Mouse (Mus musculus) bone marrow macrophage, adult 2 months (primary cell): ENCODE results near the gene Ncmap.

Experiments
- CTCF ChIP-seq: IDR thresholded peaks from 2 replicates; pipeline ENCODE4 v1.5.1; 2012; ENCODE audit warnings: low read depth, mild to moderate bottlenecking, low read length, moderate library complexity
- POLR2A ChIP-seq: IDR thresholded peaks from 2 replicates; pipeline ENCODE4 v1.6.1; 2012; ENCODE audit warnings: mild to moderate bottlenecking, low read depth, low read length, borderline replicate concordance

- TF ChIP-seq CTCF (no peak), POLR2A (no peak)
Measured at GRCm38 (mm10) chr4:135353794-135354450, 44.1 kb downstream of the Ncmap start.
